Mouse (Mus musculus): Measurements from ENCODE around the gene Fkbp2.

DNA sequence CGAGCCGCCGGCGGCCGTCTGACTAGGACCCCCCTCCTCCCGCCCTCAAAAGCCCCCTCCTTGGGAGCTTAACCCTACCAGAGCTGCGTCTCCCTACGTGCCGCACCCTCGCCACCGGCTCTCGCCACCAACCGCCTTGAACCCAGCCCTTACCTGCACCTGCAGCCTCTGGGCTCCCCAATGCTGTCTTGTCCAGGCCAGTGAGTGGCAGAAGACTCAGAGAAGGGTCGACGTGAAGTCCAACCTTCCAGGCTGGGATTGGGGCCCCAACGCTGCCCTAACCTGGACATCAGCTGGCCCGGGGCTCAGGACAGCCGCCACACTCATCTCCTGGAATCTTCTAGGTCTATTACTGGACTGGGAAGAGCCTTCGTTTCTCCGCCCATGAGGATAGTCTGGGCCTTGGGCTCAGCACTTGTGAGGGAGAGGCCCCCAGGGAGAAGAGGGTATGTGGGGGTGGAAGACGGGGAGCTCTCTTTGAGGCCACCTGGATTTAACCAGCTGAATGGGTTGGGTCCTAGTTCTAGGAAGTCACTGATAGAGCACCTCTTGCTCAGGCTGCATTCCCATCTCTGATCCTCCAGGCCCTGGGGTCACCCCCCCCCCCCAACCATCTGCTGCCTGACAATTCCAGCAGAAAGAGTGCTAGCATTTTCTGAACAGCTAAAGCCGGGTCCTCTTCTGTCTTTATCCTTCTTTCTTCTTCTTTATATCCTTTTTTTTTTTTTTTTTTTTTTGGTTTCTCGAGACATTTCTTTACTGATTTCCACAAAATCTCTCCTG, 45.9 kb downstream of the Fkbp2 start, which contains the start of gene Kcnk4:
- no peak for TF ChIP-seq CTCF (IDR thresholded peaks at IDR 0.05; ENCODE audit: low read depth)
- TF ChIP-seq EP300 (optimal IDR thresholded peaks at IDR 0.05), result no peak
